Mouse (Mus musculus) erythroblast, embryonic 14.5 days (primary cell): ENCODE measurements around the gene Ascc2.

Experiments used
- GATA1 ChIP-seq: IDR thresholded peaks from 2 replicates; pipeline ENCODE4 v1.6.1; 2012; ENCODE audit warnings: low read length, inconsistent platforms, mixed read lengths
- TAL1 ChIP-seq: IDR thresholded peaks from 3 replicates; pipeline ENCODE4 v1.6.1; 2012; ENCODE audit warnings: low read length, inconsistent platforms, mixed read lengths

DNA sequence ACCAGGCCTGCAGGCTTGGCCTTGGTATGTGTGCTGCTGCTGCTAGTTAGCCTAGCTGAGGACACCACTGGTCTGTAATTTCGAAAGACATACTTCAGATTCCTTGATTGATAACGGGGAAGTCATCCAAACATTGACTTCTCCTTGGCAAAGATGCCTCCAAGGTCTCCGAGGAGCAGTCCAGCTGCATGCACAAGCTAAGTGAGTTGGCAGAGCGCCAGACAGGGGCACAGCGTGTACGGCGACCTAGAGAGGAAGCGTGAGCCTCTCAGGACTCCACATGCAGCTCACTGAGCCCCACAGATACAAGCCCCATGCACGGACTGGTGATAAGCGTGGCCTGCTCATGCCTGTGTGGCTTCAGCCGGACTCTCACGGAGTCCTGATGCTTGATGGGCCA is 92.1 kb downstream of the Ascc2 start:
- TF ChIP-seq GATA1 (no peak), TAL1 (no peak)
